Mouse (Mus musculus): ENCODE results near the gene Scgb1b30.
A peak's percentile ranks its signal among the peaks of the same experiment; 100 is the strongest.
"Not testable (repeated sequence)": the region's sequence is repeated elsewhere in the genome, so short reads cannot be mapped to it uniquely, and the experiment has no call there.

Scgb1b30 gene

GRCm38 (mm10) chr7:34094911-34095481, at the start of gene Scgb1b30:
Gene Scgb1b30, plus strand, starts transcription at chr7:34095431.
- no peak for DNase-seq (ENCODE audit: low spot score in 2 of 2)

DNA sequence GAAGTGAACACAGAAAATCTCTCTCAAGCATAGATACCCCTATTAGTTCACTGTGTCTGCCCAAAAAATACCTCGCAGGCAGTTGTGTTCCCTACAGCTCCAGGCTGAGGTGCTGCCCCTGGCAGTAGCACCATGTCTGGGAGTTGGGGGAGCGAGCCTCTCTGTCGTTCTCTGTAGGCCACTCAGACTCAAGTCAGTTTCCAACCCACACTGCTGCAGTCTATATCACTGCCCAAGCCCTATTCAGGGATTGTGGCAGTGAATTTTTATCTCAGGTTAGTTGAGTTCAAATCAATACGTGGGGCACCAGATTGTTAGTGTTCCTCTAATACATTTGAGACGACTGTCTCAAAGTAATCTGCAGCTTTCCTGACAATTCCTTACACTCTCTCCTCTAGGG, 27.1 kb upstream of the Scgb1b30 start:
- DNase-seq (ENCODE audit: low spot score in 2 of 2) = not testable (repeated sequence)

GRCm38 (mm10) chr7:34100002-34100401, 4.8 kb downstream of the Scgb1b30 start:
- DNase-seq (ENCODE audit: low spot score in 2 of 2) = no peak

DNA sequence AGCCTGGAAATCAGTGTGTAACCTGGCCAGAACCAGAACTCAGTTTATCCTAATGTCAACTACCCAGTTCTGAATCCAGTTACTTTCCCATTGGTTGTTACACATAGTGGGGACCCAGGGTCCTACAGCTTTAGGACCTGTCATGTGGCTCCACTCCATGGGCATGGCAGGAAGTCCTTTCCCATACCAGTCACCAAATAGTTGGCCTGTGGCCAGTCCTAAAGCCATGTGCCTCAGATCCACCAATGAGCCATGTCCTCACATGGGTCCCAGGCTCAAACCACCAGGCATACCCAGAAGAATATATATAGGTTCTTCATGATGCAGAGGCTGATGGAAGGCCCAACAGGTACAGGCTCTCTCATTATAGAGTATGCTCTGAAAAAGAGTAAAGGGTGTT, 6.0 kb downstream of the Scgb1b30 start:
- peak in 1 of 2 experiments; percentile 44 for DNase-seq (ENCODE audit: low spot score in 2 of 2)

DNA sequence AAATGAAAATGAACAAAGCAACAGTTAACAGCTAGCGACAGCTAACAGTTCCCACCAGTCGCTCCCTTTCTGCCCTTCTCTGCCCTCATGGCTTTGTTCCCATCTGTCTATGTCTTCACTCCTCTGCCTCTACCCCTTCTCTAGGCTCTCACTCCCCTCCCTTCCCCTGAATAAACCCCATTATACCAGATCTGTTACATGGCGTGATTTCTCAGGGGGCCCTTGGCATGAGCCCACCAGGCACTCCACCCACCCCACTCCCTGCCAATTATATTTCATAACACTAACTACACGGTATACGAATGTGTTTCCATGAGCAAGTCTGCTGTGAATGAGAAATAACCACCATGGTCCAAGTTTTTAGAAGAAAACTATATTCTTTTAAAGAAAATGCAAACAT, 14.0 kb downstream of the Scgb1b30 start:
- no peak for DNase-seq (ENCODE audit: low spot score in 2 of 2)

DNA sequence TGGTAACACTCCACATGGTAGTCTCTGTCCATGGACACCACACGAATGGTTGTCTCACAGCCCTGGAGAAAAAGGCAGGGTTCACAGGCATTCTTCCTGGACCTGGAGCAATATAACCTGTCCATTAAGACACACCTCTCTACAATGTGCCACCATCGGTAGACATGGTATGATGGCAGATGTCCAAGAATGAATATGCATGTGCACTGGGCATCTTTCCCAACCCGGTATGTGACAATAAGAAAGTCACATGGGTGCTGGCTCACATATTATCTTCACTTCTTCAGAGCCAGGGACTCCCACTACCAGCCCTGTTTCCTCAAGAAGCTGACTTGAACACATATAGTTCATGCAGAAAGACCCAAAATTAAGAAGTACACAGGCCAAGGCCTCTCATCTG, 21.4 kb downstream of the Scgb1b30 start:
- DNase-seq (ENCODE audit: low spot score in 2 of 2) = no peak

DNA sequence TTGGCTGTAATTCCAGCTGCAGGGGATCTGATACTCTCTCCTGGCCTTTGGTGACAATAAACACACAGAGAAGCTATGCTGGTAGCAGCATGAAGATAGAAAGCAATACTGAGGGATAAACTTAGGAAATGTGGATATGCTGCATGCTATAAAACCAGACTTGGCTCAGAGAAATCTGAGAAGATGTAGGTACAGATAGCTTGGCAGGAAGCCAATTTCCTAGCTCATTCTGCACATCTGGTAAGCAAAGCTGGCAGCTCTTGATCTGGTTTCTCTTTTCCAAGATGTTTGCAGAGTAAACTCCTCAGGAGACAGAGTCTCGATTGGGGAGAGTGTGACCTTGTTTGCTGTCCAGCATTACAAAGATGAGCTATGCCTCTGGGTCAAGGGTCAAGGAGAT, 25.4 kb downstream of the Scgb1b30 start:
- DNase-seq (ENCODE audit: low spot score in 2 of 2) = not testable (repeated sequence)

- DNase-seq (ENCODE audit: low spot score in 2 of 2) = no peak
Measured at GRCm38 (mm10) chr7:34122987-34123720, 27.9 kb downstream of the Scgb1b30 start.

GRCm38 (mm10) chr7:34125346-34125745, 30.1 kb downstream of the Scgb1b30 start:
- DNase-seq (ENCODE audit: low spot score in 2 of 2) = no peak

GRCm38 (mm10) chr7:34126291-34126690, 31.1 kb downstream of the Scgb1b30 start:
- DNase-seq (ENCODE audit: low spot score in 2 of 2) = no peak

GRCm38 (mm10) chr7:34131118-34131517, 35.9 kb downstream of the Scgb1b30 start:
- no peak for DNase-seq (ENCODE audit: low spot score in 2 of 2)

GRCm38 (mm10) chr7:34131959-34132354, 36.7 kb downstream of the Scgb1b30 start:
- no peak for DNase-seq (ENCODE audit: low spot score in 2 of 2)

GRCm38 (mm10) chr7:34132355-34133079, 37.3 kb downstream of the Scgb1b30 start:
- DNase-seq (ENCODE audit: low spot score in 2 of 2) = peak in 1 of 2 experiments; percentile 26

- peak; percentile 86 to 88 for DNase-seq (ENCODE audit: low spot score in 2 of 2)
Measured at GRCm38 (mm10) chr7:34133117-34133762, 38.0 kb downstream of the Scgb1b30 start, which contains the start of gene Wtip. Gene Wtip, minus strand, starts transcription at chr7:34133268.

- DNase-seq (ENCODE audit: low spot score in 2 of 2) = no peak
Measured at GRCm38 (mm10) chr7:34134336-34134735, 39.1 kb downstream of the Scgb1b30 start.

- no peak for DNase-seq (ENCODE audit: low spot score in 2 of 2)
Measured at GRCm38 (mm10) chr7:34139493-34139892, 44.3 kb downstream of the Scgb1b30 start.

DNA sequence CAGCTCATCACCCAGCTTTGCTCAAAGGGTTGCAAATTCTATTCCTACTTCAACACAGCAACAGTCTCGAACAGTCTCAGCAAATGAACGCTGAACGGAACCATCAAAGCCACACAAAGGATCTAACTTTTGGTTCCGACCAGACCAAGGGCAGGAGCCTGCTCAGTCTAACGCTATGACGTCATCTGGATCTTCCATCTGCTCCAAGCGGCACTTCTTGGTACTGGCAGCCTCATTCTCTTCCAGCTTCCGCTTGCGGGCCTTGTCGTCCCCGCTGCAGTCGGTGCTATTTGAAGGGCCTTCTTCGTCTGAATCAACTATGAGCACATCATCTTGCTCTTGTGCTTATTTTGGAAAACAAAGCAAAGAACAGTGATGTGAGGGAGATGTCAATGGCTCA, 45.9 kb downstream of the Scgb1b30 start:
- DNase-seq (ENCODE audit: low spot score in 2 of 2) = no peak

GRCm38 (mm10) chr7:34147193-34147592, 52.0 kb downstream of the Scgb1b30 start:
- no peak for DNase-seq (ENCODE audit: low spot score in 2 of 2)
